Mouse (Mus musculus) limb, embryonic 14.5 days (tissue): Measurements from ENCODE around the gene Ager. TPM values are rescaled to one million over a fixed set of nuclear protein-coding genes. Genes with fewer than 3 reads are reported as not detected.

Experiments used
- ATAC-seq: fragments of 200-750 bp; cut with Nextera tagmentation; 2 replicates; pipeline ENCODE4 v1.8.0; 2017; ENCODE audit warnings: low read depth, moderate number of reproducible peaks, moderate TSS enrichment; ENCODE audit not compliant: low FRiP score
- DNase-seq: peaks from one replicate; pipeline ENCODE4 v3.0.0-alpha.2; 2015; ENCODE audit warnings: low spot score
- H3K27ac ChIP-seq: fragments of 300-500 bp; sonication (generic); replicated peaks from 2 replicates; pipeline ENCODE4 v1.5.1; 2014; ENCODE audit warnings: low read depth, mild to moderate bottlenecking, low read length, moderate library complexity, mixed read lengths
- H3K27me3 ChIP-seq: fragments of 300-500 bp; sonication (generic); 2 replicates; pipeline ENCODE4 v1.6.1; 2014; ENCODE audit warnings: low read length, mixed read lengths; ENCODE audit not compliant: control insufficient read depth, insufficient read depth
- H3K36me3 ChIP-seq: fragments of 300-500 bp; sonication (generic); 2 replicates; pipeline ENCODE4 v1.6.1; 2014; ENCODE audit warnings: mild to moderate bottlenecking, low read length, moderate library complexity, mixed read lengths; ENCODE audit not compliant: control insufficient read depth, insufficient read depth
- H3K4me1 ChIP-seq: fragments of 300-500 bp; sonication (generic); 2 replicates; pipeline ENCODE4 v1.6.1; 2014; ENCODE audit warnings: antibody characterized with exemption, low read length, mixed read lengths; ENCODE audit not compliant: control insufficient read depth, insufficient read depth
- H3K4me2 ChIP-seq: fragments of 300-500 bp; sonication (generic); replicated peaks from 2 replicates; pipeline ENCODE4 v1.6.1; 2014; ENCODE audit warnings: low read depth, mild to moderate bottlenecking, low read length, moderate library complexity; ENCODE audit not compliant: severe bottlenecking
- H3K4me3 ChIP-seq: fragments of 300-500 bp; sonication (generic); replicated peaks from 2 replicates; pipeline ENCODE4 v1.5.1; 2014; ENCODE audit warnings: low read length
- H3K9ac ChIP-seq: fragments of 300-500 bp; sonication (generic); 2 replicates; pipeline ENCODE4 v1.6.1; 2014; ENCODE audit warnings: mild to moderate bottlenecking, low read depth, low read length, moderate library complexity; ENCODE audit not compliant: severe bottlenecking
- H3K9me3 ChIP-seq: fragments of 300-500 bp; sonication (generic); 2 replicates; pipeline ENCODE4 v1.6.1; 2016; ENCODE audit warnings: low read length; ENCODE audit not compliant: control insufficient read depth
- POLR2A ChIP-seq: fragments of 200-500 bp; IDR thresholded peaks from 2 replicates; pipeline ENCODE4 v1.8.0; 2012; ENCODE audit warnings: inconsistent platforms, mild to moderate bottlenecking, moderate library complexity, borderline replicate concordance; ENCODE audit not compliant: insufficient read depth, insufficient read length; ENCODE audit errors: extremely low read depth
- WGBS: fragments of 180-500 bp; shearing (Covaris S2); extraction: QIAGEN DNeasy Blood & Tissue Kit; methylation state at CpG from one replicate; pipeline ENCODE4 v1.1.7; 2014; 5-methylcytosine and 5-hydroxymethylcytosine counted together
- polyA plus RNA-seq, 2 experiments: library from polyadenylated mRNA; depleted of rRNA in 1 of 2; stranded (reverse) in 1 of 2; unstranded in 1 of 2; fragments of >200 nt; fragmentation: Nextera tagmentation in 1 of 2; extraction: Ambion mirVana in 1 of 2; gene quantifications; 2 replicates each; pipeline versions ENCODE4 v1.2.1 to v1.2.3; 2012 to 2014

The Ager gene
- polyA plus RNA-seq, 2 experiments, result 2.1 to 12.2 TPM

- peaks cover 26% of the 10 kb centered on the region for H3K36me3 ChIP-seq
- ATAC-seq (no peak), DNase-seq (no peak)
- H3K4me1 ChIP-seq, result peaks cover 23% of the 10 kb centered on the region
- peak overlapping the region; percentile 68 for H3K4me2 ChIP-seq
- no peak for TF ChIP-seq POLR2A
- H3K27me3 ChIP-seq, result no peaks in the 10 kb centered on the region
- 40% methylated on average over 10 of the region's 10 CpGs for WGBS
- H3K27ac ChIP-seq, result no peak overlapping the region; the same call in 1 of the 2 replicates
- H3K4me3 ChIP-seq, result peak overlapping the region; percentile 51
- peak overlapping the region; percentile 46 for H3K9ac ChIP-seq
- no peaks in the 10 kb centered on the region for H3K9me3 ChIP-seq
Observed at GRCm38 (mm10) chr17:34645256-34645829, 47.7 kb downstream of the Ager start.

- Histone ChIP-seq H3K9ac (no peak overlapping the region), H3K9me3 (no peaks in the 10 kb centered on the region), H3K4me1 (peaks cover 18% of the 10 kb centered on the region), H3K4me2 (peak overlapping the region; percentile 86; the same call in 1 of the 2 replicates), H3K27me3 (no peaks in the 10 kb centered on the region), H3K27ac (no peak overlapping the region), H3K4me3 (peak overlapping the region; percentile 97; the same call in 1 of the 2 replicates), H3K36me3 (peaks cover 31% of the 10 kb centered on the region)
- no peak for TF ChIP-seq POLR2A
- ATAC-seq, result no peak
- WGBS, result 91% methylated on average over 30 of the region's 30 CpGs
- no peak for DNase-seq
Observed at GRCm38 (mm10) chr17:34645831-34646511, 48.3 kb downstream of the Ager start.

- peak within 1 kb of the TSS; percentile 87 for H3K9ac ChIP-seq
- under 1% methylated on average over 65 of the region's 66 CpGs for WGBS
Observed at GRCm38 (mm10) chr17:34646906-34647787, 49.5 kb downstream of the Ager start, which contains the start of gene Atf6b. Atf6b (plus strand) TSS chr17:34647146.

GRCm38 (mm10) chr17:34648141-34648890, 50.7 kb downstream of the Ager start:
- H3K36me3 ChIP-seq, result peaks cover 54% of the 10 kb centered on the region
- ATAC-seq (no peak), DNase-seq (no peak)
- no peaks in the 10 kb centered on the region for H3K27me3 ChIP-seq
- peak overlapping the region; percentile 87; the same call in 1 of the 2 replicates for H3K9ac ChIP-seq
- no peak for TF ChIP-seq POLR2A
- H3K4me3 ChIP-seq, result peak overlapping the region; percentile 97
- H3K4me2 ChIP-seq, result peak overlapping the region; percentile 86
- 82% methylated on average over 16 of the region's 16 CpGs for WGBS
- no peaks in the 10 kb centered on the region for H3K9me3 ChIP-seq
- H3K27ac ChIP-seq, result no peak overlapping the region
- peaks cover 11% of the 10 kb centered on the region for H3K4me1 ChIP-seq

More at GRCm38 (mm10) chr17:34646906-34647787, 49.5 kb downstream of the Ager start, which contains the start of gene Atf6b:
- ATAC-seq, result peak; percentile 95
- DNase-seq, result peak; percentile 99
- Histone ChIP-seq H3K27ac (no peak within 1 kb of the TSS), H3K9me3 (no peaks in the 10 kb centered on the region), H3K4me2 (peak within 1 kb of the TSS; percentile 86), H3K4me3 (peak within 1 kb of the TSS; percentile 97), H3K27me3 (no peaks in the 10 kb centered on the region), H3K4me1 (peaks cover 11% of the 10 kb centered on the region), H3K36me3 (peaks cover 43% of the 10 kb centered on the region)
- TF ChIP-seq POLR2A, result peak; percentile 74; the same call in 1 of the 2 replicates
